Mouse (Mus musculus) ES-Bruce4 (cell line): ENCODE measurements around the gene Sv2a.

ENCODE experiments used
- CTCF ChIP-seq: IDR thresholded peaks from one replicate; pipeline ENCODE4 v1.8.1; 2011; ENCODE audit warnings: low read depth, low read length
- POLR2A ChIP-seq: IDR thresholded peaks from one replicate; pipeline ENCODE4 v1.8.1; 2011; ENCODE audit warnings: low read length; ENCODE audit not compliant: insufficient read depth

DNA sequence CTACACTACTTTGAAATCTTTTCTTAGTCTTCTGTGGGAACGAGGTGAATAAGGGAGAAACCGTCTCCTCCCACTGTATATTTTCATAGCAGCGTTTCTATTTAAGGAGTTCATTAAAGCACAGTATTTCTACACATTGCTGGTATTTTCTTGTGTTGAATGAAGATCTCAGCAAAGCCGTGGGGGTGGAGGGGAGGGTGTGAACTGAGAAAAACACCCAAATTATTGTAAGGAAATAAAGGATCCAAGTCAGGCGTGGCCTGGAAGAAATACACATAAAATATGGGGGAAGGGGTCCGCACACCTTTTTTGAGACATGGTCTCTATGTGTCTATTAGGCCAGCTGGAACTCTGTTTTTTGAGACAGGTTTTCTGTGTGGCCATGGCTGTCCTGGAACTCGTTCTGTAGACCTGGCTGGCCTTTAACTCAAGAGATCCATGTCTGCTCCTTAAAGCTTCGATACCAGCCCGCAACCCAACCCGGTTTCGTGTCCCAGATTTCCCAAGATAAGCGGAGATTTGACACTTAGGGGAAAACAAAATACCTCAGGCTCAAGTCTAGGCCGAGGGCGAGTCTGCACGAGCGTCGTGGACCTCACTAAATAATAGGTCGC is 9.3 kb upstream of the Sv2a start:
- TF ChIP-seq POLR2A (no peak), CTCF (no peak)
